Mouse (Mus musculus) testis, adult 2 months (tissue): ENCODE measurements around the gene Nudcd3. TPM values are rescaled to one million over a fixed set of nuclear protein-coding genes. Genes with fewer than 3 reads are reported as not detected.

Source experiments
- H3K27ac ChIP-seq: fragments of 200-500 bp; 2 replicates; pipeline ENCODE4 v1.5.1; 2012; ENCODE audit warnings: low read depth, low read length; ENCODE audit not compliant: control insufficient read depth, insufficient read depth
- H3K27me3 ChIP-seq: fragments of 200-500 bp; 2 replicates; pipeline ENCODE4 v1.6.1; 2012; ENCODE audit warnings: mild to moderate bottlenecking, low read length, moderate library complexity; ENCODE audit not compliant: control insufficient read depth, insufficient read depth
- H3K36me3 ChIP-seq: fragments of 200-500 bp; 2 replicates; pipeline ENCODE4 v1.6.1; 2012; ENCODE audit warnings: mild to moderate bottlenecking, low read length; ENCODE audit not compliant: control insufficient read depth, insufficient read depth
- H3K4me1 ChIP-seq: fragments of 200-500 bp; 2 replicates; pipeline ENCODE4 v1.6.1; 2012; ENCODE audit warnings: low read length; ENCODE audit not compliant: control insufficient read depth, insufficient read depth
- H3K4me3 ChIP-seq: fragments of 200-500 bp; 2 replicates; pipeline ENCODE4 v1.5.1; 2012; ENCODE audit warnings: low read depth, mild to moderate bottlenecking, low read length, moderate library complexity, mixed read lengths; ENCODE audit not compliant: control insufficient read depth
- CTCF ChIP-seq: fragments of 200-500 bp; IDR thresholded peaks from 2 replicates; pipeline ENCODE4 v1.5.1; 2012; ENCODE audit warnings: low read depth, mild to moderate bottlenecking, inconsistent platforms, low read length, moderate library complexity; ENCODE audit not compliant: control insufficient read depth, insufficient read depth, insufficient replicate concordance
- POLR2A ChIP-seq: fragments of 200-500 bp; IDR thresholded peaks from 2 replicates; pipeline ENCODE4 v1.6.1; 2012; ENCODE audit warnings: low read depth, mild to moderate bottlenecking, inconsistent platforms, low read length, moderate library complexity; ENCODE audit not compliant: control insufficient read depth
- polyA plus RNA-seq: library from polyadenylated mRNA; depleted of rRNA; stranded (reverse); fragments of >200 nt; gene quantifications from 2 replicates; pipeline ENCODE4 v1.2.3, GENCODE M21; 2012

Gene Nudcd3
- polyA plus RNA-seq, 1 experiment = 23.5 TPM

- Histone ChIP-seq H3K36me3 (peaks cover 4% of the 10 kb centered on the region), H3K27me3 (no peaks in the 10 kb centered on the region), H3K4me1 (no peaks in the 10 kb centered on the region), H3K4me3 (no peak overlapping the region), H3K27ac (no peak overlapping the region)
- TF ChIP-seq POLR2A = no peak
- no peak for TF ChIP-seq CTCF
These were observed 47.4 kb downstream of the Nudcd3 start for GRCm38 (mm10) chr11:6152864-6153263.

DNA sequence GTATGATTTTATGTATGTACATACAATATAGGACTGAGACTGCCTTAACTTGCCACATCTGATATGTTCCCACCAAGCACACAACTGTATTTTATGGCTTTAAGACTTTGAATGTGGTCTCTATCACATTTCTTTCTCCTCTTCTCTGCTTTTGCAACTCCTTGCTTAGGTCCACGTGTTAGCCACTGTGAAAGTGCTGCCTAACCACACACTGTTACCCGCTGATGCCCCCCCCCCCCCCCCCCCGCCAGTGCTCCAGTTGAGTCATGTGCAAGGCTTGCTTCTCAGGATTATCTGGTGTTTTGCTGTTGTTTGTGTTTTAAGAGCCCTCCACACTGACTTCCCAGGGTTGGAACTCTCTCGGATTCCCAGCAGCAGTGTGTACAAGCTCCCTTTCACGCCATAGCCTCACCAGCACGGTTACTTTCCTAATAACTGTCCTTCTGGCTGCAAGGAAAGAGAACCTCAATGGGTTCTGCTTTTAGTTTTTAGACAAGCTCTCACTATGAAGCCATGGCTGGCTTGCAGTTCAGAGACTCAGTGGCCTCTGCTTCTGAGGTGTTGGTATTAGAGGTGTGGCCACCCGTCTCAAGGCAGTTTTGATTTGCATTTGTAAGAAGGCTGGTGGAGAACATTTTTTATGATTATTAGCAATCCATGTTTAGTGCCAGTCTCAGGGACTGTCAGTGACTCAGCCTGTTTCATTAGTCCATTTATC, 61.8 kb downstream of the Nudcd3 start:
- TF ChIP-seq POLR2A (no peak), CTCF (no peak)

DNA sequence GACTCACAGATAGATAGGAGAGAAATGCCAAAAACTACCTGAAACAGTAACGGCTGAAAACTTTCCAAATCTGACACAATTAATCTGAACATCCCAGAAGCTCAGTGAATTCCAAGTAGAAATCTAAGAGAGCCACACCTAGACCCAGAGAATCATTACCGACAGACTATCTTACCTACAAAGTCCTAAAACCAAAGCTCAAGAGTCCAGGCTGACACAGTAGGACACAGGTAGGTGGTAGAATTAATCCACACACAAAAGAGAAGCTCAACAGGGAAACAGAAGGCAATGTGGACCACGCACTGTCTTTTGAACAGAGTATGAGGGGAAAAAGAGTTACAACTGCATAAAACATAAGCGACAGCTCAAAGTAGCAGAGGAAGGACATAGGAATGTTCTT, 67.3 kb downstream of the Nudcd3 start:
- TF ChIP-seq POLR2A (no peak), CTCF (no peak)

More for the DNA sequence above, 61.8 kb downstream of the Nudcd3 start:
- Histone ChIP-seq H3K27ac (no peak overlapping the region), H3K4me3 (no peak overlapping the region), H3K27me3 (no peaks in the 10 kb centered on the region), H3K4me1 (no peaks in the 10 kb centered on the region), H3K36me3 (no peaks in the 10 kb centered on the region)

DNA sequence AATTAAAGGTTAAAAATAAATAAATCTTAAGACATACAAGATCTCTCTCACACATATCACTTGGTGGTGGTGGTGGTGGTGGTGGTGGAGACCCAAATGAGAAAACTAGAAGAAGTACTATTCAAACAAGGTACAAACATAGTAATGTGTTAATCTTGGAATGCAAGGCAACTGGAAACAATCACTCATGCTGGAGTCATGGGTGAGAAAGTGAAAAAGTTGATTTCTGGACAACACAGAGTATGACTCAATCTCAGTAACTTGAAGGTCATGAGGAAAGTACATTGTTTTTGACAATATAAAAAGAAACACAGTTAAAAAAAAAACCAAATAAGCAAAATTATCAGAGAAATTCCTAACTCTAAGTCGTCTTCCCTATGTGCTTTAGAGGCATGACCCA, 69.6 kb downstream of the Nudcd3 start:
- Histone ChIP-seq H3K27ac (no peak overlapping the region), H3K4me1 (no peaks in the 10 kb centered on the region), H3K27me3 (no peaks in the 10 kb centered on the region), H3K4me3 (no peak overlapping the region), H3K36me3 (no peaks in the 10 kb centered on the region)
- TF ChIP-seq CTCF (no peak), POLR2A (no peak)

More for the DNA sequence above, 67.3 kb downstream of the Nudcd3 start:
- H3K27ac ChIP-seq = no peak overlapping the region
- H3K4me1 ChIP-seq = no peaks in the 10 kb centered on the region
- H3K27me3 ChIP-seq = no peaks in the 10 kb centered on the region
- no peaks in the 10 kb centered on the region for H3K36me3 ChIP-seq
- H3K4me3 ChIP-seq = no peak overlapping the region

GRCm38 (mm10) chr11:6123605-6124120, 76.6 kb downstream of the Nudcd3 start:
- Histone ChIP-seq H3K27me3 (no peaks in the 10 kb centered on the region), H3K36me3 (peaks cover 2% of the 10 kb centered on the region), H3K4me1 (no peaks in the 10 kb centered on the region), H3K4me3 (no peak overlapping the region), H3K27ac (no peak overlapping the region)
- no peak for TF ChIP-seq CTCF
- no peak for TF ChIP-seq POLR2A

DNA sequence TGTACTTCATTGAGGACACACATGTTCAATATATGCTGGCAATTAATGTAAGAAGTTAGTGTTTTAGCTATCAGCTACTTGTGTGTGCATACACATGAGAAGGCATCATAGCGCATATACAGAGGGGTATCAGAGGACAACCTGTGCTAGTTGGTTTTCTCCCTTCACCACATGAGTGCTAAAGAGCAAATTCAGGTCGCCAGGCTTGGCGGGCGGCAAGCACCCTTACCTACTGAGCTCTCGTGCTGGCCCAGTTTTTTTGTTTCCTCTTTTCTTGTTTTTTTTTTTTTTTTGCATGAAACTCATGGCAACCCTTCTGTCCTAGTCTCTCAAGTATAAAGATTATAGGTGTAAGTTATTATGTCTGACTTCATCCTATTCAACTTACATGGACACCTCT, 77.6 kb downstream of the Nudcd3 start:
- Histone ChIP-seq H3K4me3 (no peak overlapping the region), H3K4me1 (0 out of 2 replicates have a peak, but pooled peaks cover 2% of the 10 kb centered on the region), H3K36me3 (peaks cover 2% of the 10 kb centered on the region), H3K27ac (no peak overlapping the region), H3K27me3 (no peaks in the 10 kb centered on the region)
- TF ChIP-seq CTCF = no peak

DNA sequence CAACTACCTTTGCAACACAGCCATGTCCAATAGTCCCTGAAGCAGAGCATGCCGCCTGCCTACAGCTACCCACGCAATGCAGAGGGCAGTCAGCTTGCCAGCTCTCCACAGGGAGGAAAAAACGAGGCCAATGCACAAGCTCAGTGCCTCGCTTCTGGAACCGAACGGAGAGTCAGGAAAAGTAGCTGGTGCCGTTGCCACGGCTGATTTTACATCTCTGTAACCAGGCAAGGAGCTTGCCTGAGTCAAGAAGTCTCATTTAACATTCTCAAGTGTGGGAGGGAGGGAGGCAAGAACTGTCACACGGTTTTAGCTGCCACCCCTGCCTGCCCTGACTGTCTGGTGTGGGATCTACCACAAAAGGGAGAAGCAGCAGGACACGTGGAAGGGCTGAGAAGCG, 79.6 kb downstream of the Nudcd3 start:
- Histone ChIP-seq H3K27ac (no peak overlapping the region), H3K36me3 (peaks cover 2% of the 10 kb centered on the region), H3K4me3 (no peak overlapping the region), H3K27me3 (no peaks in the 10 kb centered on the region), H3K4me1 (0 out of 2 replicates have a peak, but pooled peaks cover 2% of the 10 kb centered on the region)
- no peak for TF ChIP-seq POLR2A
- TF ChIP-seq CTCF = no peak

DNA sequence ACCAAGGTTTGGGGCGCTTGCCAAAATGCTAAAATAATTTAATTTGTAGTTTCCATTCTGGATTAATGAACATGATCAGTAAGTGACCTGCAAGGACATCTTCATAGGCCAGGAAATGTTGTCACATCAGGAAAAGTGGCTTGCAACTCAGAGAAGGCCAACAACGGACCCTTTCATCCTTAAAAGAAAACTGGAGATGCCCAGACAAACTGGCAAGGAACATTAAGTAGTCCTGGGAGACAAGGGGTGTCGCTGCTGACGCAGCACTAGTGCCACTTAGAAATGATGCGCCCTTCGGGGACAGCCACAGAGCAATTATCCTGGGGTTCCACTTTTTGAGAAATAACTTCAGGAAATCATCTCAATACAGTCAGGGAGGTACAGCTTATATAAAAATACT, 80.2 kb downstream of the Nudcd3 start:
- Histone ChIP-seq H3K4me1 (0 out of 2 replicates have a peak, but pooled peaks cover 2% of the 10 kb centered on the region), H3K4me3 (no peak overlapping the region), H3K27me3 (no peaks in the 10 kb centered on the region), H3K27ac (no peak overlapping the region), H3K36me3 (peaks cover 2% of the 10 kb centered on the region)
- TF ChIP-seq CTCF (no peak), POLR2A (no peak)
